Mouse (Mus musculus) frontal cortex, adult 2 months (tissue): Measurements from ENCODE around the gene Plp1. TPM values are rescaled to one million over a fixed set of nuclear protein-coding genes. Genes with fewer than 3 reads are reported as not detected.

Source experiments
- DNase-seq, 2 experiments: peaks; one replicate each; pipeline ENCODE4 v3.0.0; 2022; ENCODE audit warnings: low spot score in 1 of 2; ENCODE audit errors: extremely low spot score in 1 of 2
- polyA plus RNA-seq: library from polyadenylated mRNA; depleted of rRNA; stranded (reverse); fragments of >200 nt; gene quantifications from 2 replicates; pipeline ENCODE4 v1.2.3, GENCODE M21; 2012; rRNA removed

The Plp1 gene
- polyA plus RNA-seq: 853 and 972 TPM in 2 replicates

DNA sequence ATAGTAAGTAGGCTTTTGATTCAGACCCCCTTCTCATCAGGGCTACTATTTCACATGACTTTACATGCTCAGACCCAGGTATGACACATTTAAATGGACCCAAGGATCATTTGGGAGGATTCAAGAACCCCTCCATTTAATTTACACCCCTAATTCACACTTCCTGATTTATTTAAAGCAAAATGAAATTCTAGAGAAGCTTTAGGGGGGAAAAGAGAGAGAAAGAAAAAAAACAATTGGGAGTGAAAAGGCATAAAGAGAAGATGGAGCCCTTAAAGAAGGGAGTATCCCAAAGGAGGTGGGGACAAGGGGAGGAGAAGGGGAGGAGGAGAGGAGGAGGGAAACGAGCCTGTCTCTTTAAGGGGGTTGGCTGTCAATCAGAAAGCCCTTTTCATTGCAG lies at the start of gene Plp1:
TSS of gene Plp1 (plus strand) at position 301 of the 400 bp plus-strand sequence.
- no peak for DNase-seq

- DNase-seq: no peak
These were observed 49.4 kb upstream of the Plp1 start for GRCm38 (mm10) chrX:136773035-136773434.

GRCm38 (mm10) chrX:136778046-136778445 lies 44.4 kb upstream of the Plp1 start:
- no peak for DNase-seq

DNA sequence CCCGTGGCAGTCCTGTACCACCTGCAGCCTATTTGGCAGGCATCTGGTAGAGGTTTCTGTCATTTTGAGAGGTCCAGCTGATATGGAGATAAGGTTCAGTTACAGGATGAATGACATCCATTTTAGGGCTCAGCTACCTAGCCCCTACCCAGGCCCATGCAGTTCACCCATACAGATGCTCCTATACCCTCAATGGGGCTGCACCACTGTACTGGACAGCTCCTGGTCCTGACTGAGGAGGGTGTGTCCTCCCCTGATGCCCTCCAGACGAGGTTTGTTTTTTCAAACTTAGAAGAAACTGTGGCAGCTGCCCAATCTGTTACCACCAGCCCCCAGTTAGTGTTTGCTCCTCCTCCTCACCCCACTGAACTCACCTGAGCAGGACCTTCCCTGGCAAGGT lies 43.2 kb upstream of the Plp1 start:
- DNase-seq: no peak

- no peak for DNase-seq
These were observed 42.4 kb upstream of the Plp1 start, which contains the start of gene Glra4 for GRCm38 (mm10) chrX:136780041-136780440. Gene Glra4, minus strand, starts transcription at chrX:136780141.

GRCm38 (mm10) chrX:136789446-136789845 lies 33.0 kb upstream of the Plp1 start:
- DNase-seq: no peak

- DNase-seq: no peak
These were observed 25.2 kb upstream of the Plp1 start for GRCm38 (mm10) chrX:136797223-136797622.

DNA sequence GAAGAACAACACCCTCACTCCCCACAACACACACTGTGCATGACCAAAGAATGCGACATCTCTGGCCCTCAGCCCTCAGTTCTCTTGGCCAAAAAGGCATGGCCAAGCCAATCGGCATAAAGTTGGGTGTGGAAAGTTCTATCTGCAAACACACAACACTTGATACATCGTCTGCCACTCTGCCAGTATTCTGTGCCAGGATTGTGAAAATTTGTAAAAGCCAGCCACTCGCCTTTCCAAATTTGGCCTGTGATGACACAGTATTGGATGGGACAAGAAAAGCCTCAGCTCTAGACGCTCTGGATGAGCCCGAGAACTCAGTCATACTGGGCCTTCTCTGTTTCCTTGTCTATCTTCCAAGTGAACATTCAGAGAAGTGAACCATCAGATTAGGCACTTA lies 2.7 kb upstream of the Plp1 start:
- no peak for DNase-seq

GRCm38 (mm10) chrX:136820250-136820649 lies 2.2 kb upstream of the Plp1 start:
- DNase-seq: peak; percentile 53 to 88

DNA sequence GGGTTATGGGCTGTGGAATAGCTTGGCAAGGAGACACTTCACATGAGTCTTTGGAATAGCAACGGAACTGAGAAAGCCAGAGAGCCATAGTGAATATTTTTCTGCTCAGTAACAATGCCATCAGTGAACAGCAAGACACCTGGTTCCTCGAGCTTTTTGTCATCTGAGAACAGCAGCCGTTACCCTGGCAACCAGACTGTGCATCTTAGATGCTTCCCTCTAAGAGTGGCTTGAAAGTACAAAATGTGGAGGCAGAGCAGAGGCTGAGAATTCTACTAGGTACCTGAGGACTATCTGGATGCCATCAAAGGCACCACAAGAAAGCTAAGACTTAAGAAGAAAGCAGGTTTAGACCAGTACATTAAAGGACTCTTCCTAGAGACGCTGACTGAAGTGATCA lies 2.5 kb downstream of the Plp1 start:
- DNase-seq: peak in 1 of 2 experiments; percentile 31

DNA sequence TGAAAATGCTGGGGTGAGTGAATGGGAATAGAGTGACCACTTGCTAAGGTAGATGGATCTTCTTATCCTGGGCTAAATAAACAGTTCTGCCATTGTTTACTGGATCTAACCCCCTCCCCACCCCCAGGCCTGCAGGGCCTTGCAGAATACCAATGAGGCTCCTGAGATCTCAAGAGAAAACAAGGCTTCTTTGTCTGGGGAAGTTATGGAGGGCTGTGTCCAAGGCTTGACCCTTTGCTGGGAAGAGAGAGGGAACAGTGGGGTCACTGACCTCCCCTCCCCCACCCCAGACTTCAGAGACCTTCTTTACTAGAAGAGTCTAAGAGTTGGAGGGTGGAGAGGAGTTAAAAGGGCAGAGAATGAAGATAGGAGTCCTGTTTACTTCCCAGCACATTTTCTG lies 6.1 kb downstream of the Plp1 start:
- DNase-seq: no peak

- no peak for DNase-seq
These were observed 27.8 kb downstream of the Plp1 start for GRCm38 (mm10) chrX:136850300-136850699.

DNA sequence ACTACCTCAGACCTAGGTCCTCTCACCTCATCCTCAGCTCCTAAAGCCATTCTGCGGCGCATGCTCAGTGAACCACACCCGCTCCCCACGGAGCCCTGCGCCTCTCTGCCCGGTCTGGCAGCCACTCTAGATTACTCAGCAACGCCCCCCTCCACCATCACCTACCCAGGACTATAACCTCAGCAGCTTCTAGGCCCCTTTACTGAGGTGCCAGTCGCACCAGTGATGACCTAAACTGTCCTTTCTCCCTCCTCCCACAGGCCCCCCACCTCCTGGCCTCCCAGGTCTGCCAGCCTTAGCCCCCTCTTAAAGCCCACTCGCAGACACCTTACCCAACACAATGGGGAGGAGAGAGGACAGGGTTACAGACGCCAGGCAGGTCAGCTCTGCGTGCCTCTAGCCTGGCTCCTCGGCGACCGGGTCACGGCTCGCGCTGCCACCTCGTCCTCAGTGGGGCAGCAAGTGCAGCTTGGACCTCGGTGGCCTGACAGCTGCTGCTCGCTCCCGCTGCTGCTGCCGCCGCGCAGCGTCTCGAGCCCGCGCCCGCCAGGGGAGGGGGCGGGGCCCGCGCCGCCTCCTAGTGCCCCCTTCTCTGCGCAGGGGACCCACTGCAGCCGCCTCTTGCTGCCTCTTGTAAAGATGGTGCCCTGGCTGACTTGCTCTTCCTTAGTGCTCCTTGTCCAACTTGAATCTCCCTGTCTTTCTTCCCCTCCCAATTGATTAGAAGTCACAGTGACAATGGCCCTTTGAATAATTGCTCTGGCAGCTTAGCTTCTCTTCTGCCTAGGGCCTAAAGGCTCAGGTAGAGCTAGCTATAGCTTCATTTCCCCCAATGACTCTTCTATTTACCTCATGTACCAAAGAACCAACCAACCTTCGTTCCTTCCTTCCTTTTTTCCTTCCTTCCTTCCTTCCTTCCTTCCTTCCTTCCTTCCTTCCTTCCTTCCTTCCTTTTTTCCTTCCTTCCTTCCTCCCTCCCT lies 45.9 kb downstream of the Plp1 start, which contains the start of gene Rab9b:
TSS of gene Rab9b (minus strand) at position 695 of the 980 bp plus-strand sequence.
- peak; percentile 24 to 65 for DNase-seq

Other genes starting within 250 kb of the Plp1 start
- gene Tceal3, start 231.8 kb upstream of the Plp1 start, polyA plus RNA-seq: 346 and 420 TPM in 2 replicates
- gene Tceal1, start 114.7 kb upstream of the Plp1 start, polyA plus RNA-seq: 17.2 and 20.2 TPM in 2 replicates
- gene Morf4l2, start 79.0 kb upstream of the Plp1 start, polyA plus RNA-seq: 282 and 312 TPM in 2 replicates
- 1.3 and 1.7 TPM in 2 replicates for gene Glra4, start 42.5 kb upstream of the Plp1 start, polyA plus RNA-seq
- 6.7 and 8.9 TPM in 2 replicates for gene Rab9b, start 46.1 kb downstream of the Plp1 start, polyA plus RNA-seq
- not detected in 2 replicates for gene H2bfm, start 104.7 kb downstream of the Plp1 start, polyA plus RNA-seq
- 22.5 and 30.0 TPM in 2 replicates for gene Tmsb15b2, start 152.8 kb downstream of the Plp1 start, polyA plus RNA-seq
- gene Tmsb15l, start 154.2 kb downstream of the Plp1 start, polyA plus RNA-seq: 5.9 and 9.5 TPM in 2 replicates
- 11.7 and 14.2 TPM in 2 replicates for gene Tmsb15b1, start 154.2 kb downstream of the Plp1 start, polyA plus RNA-seq
- gene Zcchc18, start 170.5 kb downstream of the Plp1 start, polyA plus RNA-seq: 205 and 258 TPM in 2 replicates
- gene Slc25a53, start 215.6 kb downstream of the Plp1 start, polyA plus RNA-seq: 22.3 and 28.7 TPM in 2 replicates
- 3.4 TPM in 2 replicates for gene Fam199x, start 226.9 kb downstream of the Plp1 start, polyA plus RNA-seq